Mouse (Mus musculus): ENCODE data around the gene Tns3. TPM values are rescaled to one million over a fixed set of nuclear protein-coding genes. Genes with fewer than 3 reads are reported as not detected.
A peak's percentile ranks its signal among the peaks of the same experiment; 100 is the strongest.

The Tns3 gene
- polyA plus RNA-seq, 1 experiment from 2014 or later = 75.4 TPM

DNA sequence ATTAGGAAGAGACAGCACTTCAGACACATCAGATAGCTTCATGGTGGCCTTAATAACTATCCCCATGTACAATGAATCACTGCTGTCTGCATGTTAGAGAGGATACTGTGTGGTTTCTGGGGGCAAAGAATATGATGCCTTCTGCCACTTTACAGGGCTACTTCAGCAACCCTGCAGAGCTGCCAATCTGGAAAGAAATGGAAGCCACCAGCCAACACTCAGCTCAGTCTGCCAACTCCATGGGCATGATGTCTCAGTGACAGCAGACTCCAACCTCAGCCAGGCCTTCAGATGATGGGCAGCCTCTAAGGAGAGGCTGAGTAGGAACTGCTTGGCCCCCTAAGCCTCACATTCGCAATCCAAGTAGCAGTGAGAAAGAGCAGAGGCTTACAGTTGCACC is 61.7 kb downstream of the Tns3 start:
- CTCF ChIA-PET = interaction anchor here (1.1 to 1.2 kb wide), 2 partner anchors 9 to 13 kb away, joined by 3 to 4 read pairs; no protein-coding TSS in a partner anchor

DNA sequence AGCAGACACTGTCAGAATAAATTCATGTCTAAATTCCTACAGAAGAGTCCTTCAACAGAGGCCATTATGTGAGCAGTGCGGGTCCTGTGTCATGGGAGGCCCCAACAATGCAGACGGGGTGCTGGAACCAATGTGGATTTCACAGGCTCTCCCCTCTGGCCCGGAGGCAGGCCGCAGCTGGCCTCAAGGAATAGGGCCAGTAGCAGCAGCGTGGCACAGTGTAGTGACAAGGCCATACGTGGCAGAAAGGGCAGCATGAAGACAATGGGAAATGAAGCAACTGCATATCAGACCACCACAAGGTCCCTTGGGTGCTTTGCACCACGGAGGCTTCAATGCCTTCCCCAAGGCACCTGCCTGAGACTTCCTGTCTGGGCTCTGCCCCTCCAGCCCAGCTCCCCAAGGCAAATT is 62.9 kb downstream of the Tns3 start:
- ATAC-seq = no peak
- in situ Hi-C loops (cut with MboI; ENCODE audit: low pct_unique_long_range_greater_than_20kb) = no loop called here
- ChIA-PET POLR2A (no interaction called here), CTCF (interaction anchor here (1.2 kb wide), 1 partner anchor 14 kb away, joined by 3 read pairs; no protein-coding TSS in a partner anchor)
- no peak for DNase-seq (ENCODE audit: low read depth, low spot score)
- no peak for TF ChIP-seq CTCF (IDR thresholded peaks at IDR 0.05)
- H3K27me3 ChIP-seq = no peaks in the 10 kb centered on the region

More for the DNA sequence above, 61.7 kb downstream of the Tns3 start:
- POLR2A ChIA-PET = interaction anchor here (1.3 kb wide), 1 partner anchor 15 kb away, joined by 3 read pairs; no protein-coding TSS in a partner anchor
- DNase-seq (ENCODE audit: low read depth, low spot score) (no peak), ATAC-seq (no peak)
- in situ Hi-C loops (cut with MboI; ENCODE audit: low pct_unique_long_range_greater_than_20kb) = no loop called here
- no peak for TF ChIP-seq CTCF (IDR thresholded peaks at IDR 0.05)
- no peaks in the 10 kb centered on the region for H3K27me3 ChIP-seq

DNA sequence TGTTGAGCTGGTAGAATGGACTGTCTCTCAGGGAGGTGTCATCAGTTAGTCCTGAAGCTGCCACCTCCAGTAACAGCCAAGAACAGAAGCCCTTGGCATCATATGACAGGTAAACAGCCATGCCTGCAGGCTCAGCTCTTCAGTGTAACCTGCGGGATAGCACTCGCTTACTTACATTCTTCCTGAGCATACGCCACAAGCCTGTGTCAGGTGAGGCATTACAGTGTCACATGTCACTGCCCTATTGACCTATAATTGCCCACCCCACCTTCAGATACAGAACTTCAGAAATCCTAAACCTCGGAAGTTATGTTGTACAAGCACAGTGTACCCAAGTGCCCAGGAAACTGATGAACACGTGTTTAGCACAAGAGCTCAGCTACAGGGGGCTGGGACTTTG is 68.7 kb downstream of the Tns3 start:
- POLR2A ChIA-PET = no interaction called here
- in situ Hi-C loops (cut with MboI; ENCODE audit: low pct_unique_long_range_greater_than_20kb) = no loop called here

DNA sequence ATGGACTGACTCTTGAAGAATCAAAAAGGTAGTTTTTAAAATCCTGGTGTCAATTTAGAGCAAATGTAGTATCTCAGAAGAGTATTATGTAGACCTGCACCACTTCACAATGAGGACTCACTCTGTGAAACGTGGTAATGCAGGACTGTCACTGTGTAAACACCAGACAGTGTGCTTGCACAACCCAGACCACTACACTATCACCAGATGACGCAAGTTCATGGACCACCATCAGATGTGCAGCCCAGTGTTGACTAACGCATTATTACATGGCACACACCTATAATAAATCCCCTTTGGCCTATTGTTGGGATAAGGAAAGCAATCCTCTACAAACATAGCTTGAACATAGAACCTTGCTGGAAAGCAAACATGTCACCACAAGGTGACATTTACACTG is 71.2 kb downstream of the Tns3 start:
- ATAC-seq (no peak), DNase-seq (ENCODE audit: low read depth, low spot score) (no peak)
- H3K27me3 ChIP-seq = no peaks in the 10 kb centered on the region
- CTCF ChIA-PET = interaction anchor here (1.9 kb wide), 1 partner anchor 9 kb away, joined by 4 read pairs; no protein-coding TSS in a partner anchor
- POLR2A ChIA-PET = no interaction called here
- no peak for TF ChIP-seq CTCF (IDR thresholded peaks at IDR 0.05)
- in situ Hi-C loops (cut with MboI; ENCODE audit: low pct_unique_long_range_greater_than_20kb) = no loop called here

More for the DNA sequence above, 68.7 kb downstream of the Tns3 start:
- CTCF ChIA-PET = interaction anchor here (1.3 kb wide), 1 partner anchor 54 kb away, joined by 3 read pairs; no protein-coding TSS in a partner anchor
- no peak for ATAC-seq
- no peak for TF ChIP-seq CTCF (IDR thresholded peaks at IDR 0.05)
- DNase-seq (ENCODE audit: low read depth, low spot score) = no peak
- H3K27me3 ChIP-seq = no peaks in the 10 kb centered on the region

DNA sequence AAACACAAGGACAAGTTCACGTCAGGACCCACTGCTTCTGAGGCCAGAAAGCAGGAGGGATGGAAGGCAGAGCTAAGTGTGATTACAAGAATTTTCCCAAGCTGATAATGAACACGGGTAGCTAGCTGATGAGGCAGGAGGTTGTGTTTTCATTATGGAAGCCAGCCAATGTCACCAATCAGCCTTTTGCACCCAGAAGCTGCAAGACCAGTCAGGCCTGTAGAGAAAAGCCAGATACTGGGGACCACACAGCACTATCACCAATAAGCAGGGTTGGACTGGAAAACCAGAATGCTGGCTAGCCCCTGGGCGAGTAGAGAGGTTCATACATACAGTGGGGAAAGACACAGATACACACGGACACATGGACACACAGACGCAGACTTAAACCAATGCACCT is 73.1 kb downstream of the Tns3 start:
- DNase-seq (ENCODE audit: low read depth, low spot score) = no peak
- TF ChIP-seq CTCF (IDR thresholded peaks at IDR 0.05) = no peak
- ChIA-PET POLR2A (no interaction called here), CTCF (no interaction called here)
- ATAC-seq = no peak
- in situ Hi-C loops (cut with MboI; ENCODE audit: low pct_unique_long_range_greater_than_20kb) = no loop called here
- no peaks in the 10 kb centered on the region for H3K27me3 ChIP-seq

DNA sequence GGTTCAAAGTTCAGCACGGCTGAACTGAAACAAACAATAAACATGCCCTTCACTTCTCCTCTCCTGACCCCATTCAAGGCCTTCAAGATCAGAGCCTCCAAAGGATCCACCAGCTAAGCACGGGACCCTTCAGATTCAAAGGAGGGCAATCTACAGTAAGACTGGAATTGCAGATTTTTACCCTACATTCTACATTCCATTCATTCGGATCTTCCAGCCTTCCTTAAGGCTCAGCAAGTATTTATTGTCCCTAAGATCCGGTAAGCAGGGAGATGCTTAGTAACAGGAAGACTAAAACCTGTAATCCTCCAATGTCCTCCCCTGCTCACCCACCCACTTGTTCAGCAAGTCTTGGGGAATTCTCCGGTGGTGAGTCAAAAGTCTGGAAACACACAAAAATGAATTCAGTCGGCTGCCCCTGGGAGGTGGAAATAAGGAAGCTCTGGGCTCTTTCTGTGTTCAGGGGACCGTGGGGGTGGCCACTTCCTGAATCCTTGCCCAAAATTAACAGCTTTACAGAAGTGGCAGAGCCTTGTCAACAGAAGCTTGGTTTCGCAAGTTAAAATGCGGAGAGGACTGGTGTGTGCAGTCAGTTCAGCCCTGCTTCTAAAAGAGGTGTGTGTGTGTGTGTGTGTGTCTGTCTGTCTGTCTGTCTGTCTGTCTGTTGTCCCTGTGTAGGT is 75.0 kb downstream of the Tns3 start:
- peak; percentile 19 for TF ChIP-seq CTCF (IDR thresholded peaks at IDR 0.05)
- no peaks in the 10 kb centered on the region for H3K27me3 ChIP-seq
- DNase-seq (ENCODE audit: low read depth, low spot score) (peak; percentile 96), ATAC-seq (peak; percentile 89)
- CTCF ChIA-PET = interaction anchor here (1.0 to 2.5 kb wide), 4 partner anchors 9 to 164 kb away, joined by 3 to 7 read pairs (median 4); no protein-coding TSS in a partner anchor
- POLR2A ChIA-PET = interaction anchor here (0.5 to 0.7 kb wide), 2 partner anchors 7 to 55 kb away, joined by 3 read pairs; no protein-coding TSS in a partner anchor
- in situ Hi-C loops (cut with MboI; ENCODE audit: low pct_unique_long_range_greater_than_20kb) = no loop called here

DNA sequence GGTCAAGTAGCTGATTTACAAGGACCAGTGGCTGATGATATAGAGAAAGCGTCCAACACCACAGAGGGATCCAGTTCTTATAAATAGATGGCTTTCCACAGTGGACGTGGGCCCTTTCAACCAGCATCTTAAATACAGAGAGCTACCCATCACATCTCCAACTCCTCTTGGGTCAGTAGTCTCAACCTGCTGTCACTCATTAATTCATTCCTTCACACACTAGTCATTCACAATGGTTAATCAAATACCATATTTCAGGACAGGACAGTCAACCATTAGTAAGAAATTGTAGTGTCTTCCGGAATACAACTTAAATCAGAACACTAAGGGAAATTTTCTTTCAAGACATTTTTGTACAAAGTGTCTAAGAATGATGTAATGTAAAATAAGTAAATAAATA is 76.4 kb downstream of the Tns3 start:
- TF ChIP-seq CTCF (IDR thresholded peaks at IDR 0.05) = no peak
- ATAC-seq = no peak
- no peak for DNase-seq (ENCODE audit: low read depth, low spot score)
- H3K27me3 ChIP-seq = no peaks in the 10 kb centered on the region
- ChIA-PET CTCF (interaction anchor here (1.2 to 2.5 kb wide), 2 partner anchors 30 to 69 kb away, joined by 3 to 5 read pairs; no protein-coding TSS in a partner anchor), POLR2A (interaction anchor here (0.7 kb wide), 1 partner anchor 15 kb away, joined by 3 read pairs; no protein-coding TSS in a partner anchor)
- in situ Hi-C loops (cut with MboI; ENCODE audit: low pct_unique_long_range_greater_than_20kb) = no loop called here

DNA sequence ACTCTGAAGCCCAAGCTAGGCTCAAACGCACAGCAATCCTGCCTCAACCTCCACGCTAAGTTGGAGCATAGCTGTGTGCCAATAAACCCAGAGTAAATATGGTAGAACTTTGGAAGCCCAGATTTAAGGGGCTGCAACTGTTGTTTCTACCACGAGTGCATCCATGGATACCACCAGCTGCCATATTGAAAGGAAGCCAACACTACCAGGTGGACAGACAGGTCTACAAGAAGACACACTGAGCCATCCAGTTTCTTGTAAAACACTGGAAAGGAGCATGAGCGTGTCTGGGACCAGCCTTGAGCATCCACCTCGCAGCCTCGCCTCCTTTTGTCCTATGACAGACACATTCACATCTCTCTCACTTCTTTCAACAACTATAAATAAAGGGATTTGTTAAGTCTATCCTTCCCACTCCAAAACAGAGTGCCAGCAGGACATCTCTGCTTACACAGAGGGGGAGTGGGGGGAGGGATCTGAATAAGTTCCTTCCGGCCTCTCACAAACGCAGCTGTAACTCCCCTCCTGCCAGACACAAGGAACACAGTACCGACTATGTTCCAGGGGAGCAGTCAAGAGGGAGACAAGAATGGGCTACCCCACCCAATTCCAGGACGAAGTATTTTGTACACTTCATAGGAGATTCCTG is 77.2 kb downstream of the Tns3 start:
- no peak for TF ChIP-seq CTCF (IDR thresholded peaks at IDR 0.05)
- ChIA-PET POLR2A (interaction anchor here (0.7 kb wide), 1 partner anchor 16 kb away, joined by 3 read pairs; no protein-coding TSS in a partner anchor), CTCF (interaction anchor here (1.2 to 2.5 kb wide), 3 partner anchors 31 to 70 kb away, joined by 3 to 5 read pairs (median 4); no protein-coding TSS in a partner anchor)
- ATAC-seq (no peak), DNase-seq (ENCODE audit: low read depth, low spot score) (no peak)
- no peaks in the 10 kb centered on the region for H3K27me3 ChIP-seq
- in situ Hi-C loops (cut with MboI; ENCODE audit: low pct_unique_long_range_greater_than_20kb) = no loop called here

DNA sequence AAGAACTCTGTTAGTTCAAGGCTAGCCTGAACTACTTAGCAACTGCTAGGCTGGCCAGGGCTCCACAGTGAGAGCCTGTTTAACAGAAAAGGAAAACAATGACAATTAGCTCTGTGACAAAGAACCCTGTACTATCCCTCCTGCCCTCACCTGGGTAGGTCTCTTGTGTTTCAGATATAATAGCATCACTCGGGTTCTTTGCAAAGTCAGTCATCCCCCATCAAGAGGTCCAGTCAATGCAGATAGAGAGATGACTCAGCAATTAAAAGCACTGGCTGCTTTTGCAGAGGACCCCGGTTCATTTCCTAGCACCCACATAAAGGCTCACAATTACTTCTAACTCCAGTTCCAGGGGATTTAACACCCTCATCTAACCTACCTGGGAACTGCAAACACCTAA is 78.0 kb downstream of the Tns3 start:
- ChIA-PET POLR2A (no interaction called here), CTCF (interaction anchor here (0.8 to 2.5 kb wide), 3 partner anchors 17 to 51 kb away, joined by 3 to 5 read pairs (median 4); no protein-coding TSS in a partner anchor)
- no peaks in the 10 kb centered on the region for H3K27me3 ChIP-seq
- DNase-seq (ENCODE audit: low read depth, low spot score) (no peak), ATAC-seq (no peak)
- in situ Hi-C loops (cut with MboI; ENCODE audit: low pct_unique_long_range_greater_than_20kb) = no loop called here
- TF ChIP-seq CTCF (IDR thresholded peaks at IDR 0.05) = no peak

DNA sequence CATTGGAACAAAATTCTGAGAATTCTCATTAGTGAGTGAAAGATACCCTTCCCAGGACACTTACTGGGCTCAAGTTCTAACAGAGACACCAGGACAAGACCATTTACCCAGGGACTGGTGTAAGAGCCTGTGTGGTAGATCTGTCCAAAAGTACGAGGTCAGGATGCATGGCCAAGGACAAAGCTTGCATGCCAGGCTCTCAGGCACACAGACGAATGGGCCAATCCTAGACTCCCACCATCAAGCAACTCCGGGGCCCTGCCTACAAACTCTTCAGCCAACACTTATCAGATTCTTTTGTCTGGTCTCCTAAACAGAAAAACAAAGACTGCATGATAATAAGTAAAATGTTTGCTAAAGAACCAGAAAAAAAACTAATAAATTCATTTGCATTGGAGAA is 78.6 kb downstream of the Tns3 start:
- no peaks in the 10 kb centered on the region for H3K27me3 ChIP-seq
- CTCF ChIA-PET = interaction anchor here (0.8 kb wide), 1 partner anchor 17 kb away, joined by 3 read pairs; no protein-coding TSS in a partner anchor
- ATAC-seq (no peak), DNase-seq (ENCODE audit: low read depth, low spot score) (no peak)
- POLR2A ChIA-PET = no interaction called here
- TF ChIP-seq CTCF (IDR thresholded peaks at IDR 0.05) = no peak
- in situ Hi-C loops (cut with MboI; ENCODE audit: low pct_unique_long_range_greater_than_20kb) = no loop called here
